Mouse (Mus musculus) spleen, adult 2 months (tissue): Measurements from ENCODE around the gene Styx. TPM values are rescaled to one million over a fixed set of nuclear protein-coding genes. Genes with fewer than 3 reads are reported as not detected.
"Not testable (repeated sequence)": the region's sequence is repeated elsewhere in the genome, so short reads cannot be mapped to it uniquely, and the experiment has no call there.

Experiments
- DNase-seq, 2 experiments: peaks; one replicate each; pipeline versions ENCODE4 v3.0.0 to v3.0.0-alpha.2; 2012 to 2021; ENCODE audit warnings: low spot score in 2 of 2, low read depth in 1 of 2
- H3K27ac ChIP-seq: fragments of 200-500 bp; 2 replicates; pipeline ENCODE4 v1.5.1; 2012; ENCODE audit warnings: low read length, inconsistent platforms; ENCODE audit not compliant: insufficient read depth
- H3K27me3 ChIP-seq: fragments of 200-500 bp; 2 replicates; pipeline ENCODE4 v1.6.1; 2012; ENCODE audit warnings: mild to moderate bottlenecking, moderate library complexity, low read length, inconsistent platforms; ENCODE audit not compliant: control insufficient read depth, insufficient read depth
- H3K36me3 ChIP-seq: fragments of 200-500 bp; 2 replicates; pipeline ENCODE4 v1.6.1; 2012; ENCODE audit warnings: mild to moderate bottlenecking, low read length, inconsistent platforms; ENCODE audit not compliant: control insufficient read depth, insufficient read depth
- H3K4me1 ChIP-seq: fragments of 200-500 bp; 2 replicates; pipeline ENCODE4 v1.6.1; 2011; ENCODE audit warnings: inconsistent platforms; ENCODE audit not compliant: control insufficient read depth, insufficient read depth, insufficient read length
- H3K4me3 ChIP-seq: fragments of 200-500 bp; 2 replicates; pipeline ENCODE4 v1.5.1; 2011; ENCODE audit warnings: mild to moderate bottlenecking, inconsistent platforms; ENCODE audit not compliant: insufficient read depth, insufficient read length; ENCODE audit errors: extremely low read depth
- CTCF ChIP-seq: fragments of 200-500 bp; IDR thresholded peaks from 2 replicates; pipeline ENCODE4 v1.5.1; 2011; ENCODE audit warnings: mild to moderate bottlenecking, inconsistent platforms; ENCODE audit not compliant: insufficient read depth, insufficient read length, insufficient replicate concordance; ENCODE audit errors: extremely low read depth
- POLR2A ChIP-seq: fragments of 200-500 bp; IDR thresholded peaks from 2 replicates; pipeline ENCODE4 v1.6.1; 2011; ENCODE audit warnings: low read depth, low read length, inconsistent platforms
- WGBS: fragments of 180-500 bp; shearing (Covaris S2); methylation state at CpG from one replicate; pipeline ENCODE4 v1.1.7; 2018; 5-methylcytosine and 5-hydroxymethylcytosine counted together
- polyA plus RNA-seq: library from polyadenylated mRNA; depleted of rRNA; stranded (reverse); fragments of >200 nt; gene quantifications from 2 replicates; pipeline ENCODE4 v1.2.3, GENCODE M21; 2012

Styx gene
- polyA plus RNA-seq, 1 experiment = 6.0 TPM

DNA sequence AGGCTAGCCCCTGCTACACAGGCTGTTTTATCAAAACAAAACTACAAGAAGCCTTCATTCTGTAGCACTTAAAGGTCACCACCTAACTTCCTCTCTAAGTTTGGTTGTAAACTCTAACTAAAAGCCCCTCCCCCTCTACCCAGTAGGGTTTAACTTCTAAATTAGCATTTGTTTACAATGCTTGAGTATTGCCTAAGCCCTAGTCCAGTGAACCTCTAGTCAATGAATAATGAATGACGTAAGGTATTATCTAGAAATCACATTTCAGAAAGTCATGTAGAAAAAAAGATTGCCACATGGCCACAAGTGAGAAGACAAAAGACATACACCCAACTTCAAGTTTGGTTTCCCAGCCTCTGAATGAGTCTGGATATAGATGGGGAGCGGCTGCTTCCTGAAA, 36.6 kb downstream of the Styx start:
- H3K4me1 ChIP-seq = no peaks in the 10 kb centered on the region
- H3K27ac ChIP-seq = peak overlapping the region; percentile 35; the same call in 1 of the 2 replicates
- H3K27me3 ChIP-seq = no peaks in the 10 kb centered on the region
- no peak for TF ChIP-seq CTCF
- TF ChIP-seq POLR2A = no peak
- no peaks in the 10 kb centered on the region for H3K36me3 ChIP-seq
- H3K4me3 ChIP-seq = peak overlapping the region; percentile 17; the same call in 1 of the 2 replicates
- DNase-seq = no peak
- WGBS = 30% methylated on average over 2 of the region's 2 CpGs

DNA sequence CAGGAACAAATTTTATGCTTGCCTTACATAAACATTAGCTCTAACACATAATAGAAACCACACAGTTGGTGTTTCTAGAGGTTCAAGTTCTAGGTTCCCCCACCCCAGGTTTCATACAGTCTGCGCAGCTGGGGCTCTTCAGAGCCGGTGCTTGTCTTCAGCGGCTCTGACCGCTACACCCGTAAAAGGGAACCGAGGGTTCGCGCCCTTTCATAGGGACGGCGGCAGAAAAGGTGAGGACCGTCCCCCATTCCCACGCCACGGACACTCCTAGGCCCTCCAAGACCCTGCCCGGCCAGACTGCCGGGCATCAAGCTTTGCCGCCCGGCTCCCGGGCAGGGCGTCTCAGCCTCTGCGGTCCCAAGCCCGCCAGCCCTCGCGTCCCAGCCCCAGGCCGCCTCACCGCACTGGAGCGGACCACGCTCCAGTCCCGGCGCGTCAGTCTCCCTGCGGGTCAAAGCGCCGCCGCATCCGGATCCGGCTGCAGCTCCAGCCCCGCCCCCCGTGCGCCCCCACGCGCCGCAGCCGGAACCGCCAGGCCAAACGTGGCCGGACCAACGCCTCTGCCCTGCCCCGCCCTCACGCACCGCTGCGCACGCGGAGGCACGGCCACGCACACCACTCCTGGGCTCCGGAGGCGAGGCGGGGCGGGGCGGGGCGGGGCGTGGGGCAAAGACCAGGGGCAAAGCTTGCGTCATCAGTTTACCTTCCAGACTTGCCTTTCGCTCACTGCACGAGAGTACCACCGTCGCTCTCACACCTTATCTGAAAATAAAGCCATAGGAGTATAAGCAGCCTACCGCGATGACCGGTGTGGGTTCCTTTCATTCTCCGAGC, 37.7 kb downstream of the Styx start:
- WGBS = under 1% methylated on average over 71 of the region's 71 CpGs

DNA sequence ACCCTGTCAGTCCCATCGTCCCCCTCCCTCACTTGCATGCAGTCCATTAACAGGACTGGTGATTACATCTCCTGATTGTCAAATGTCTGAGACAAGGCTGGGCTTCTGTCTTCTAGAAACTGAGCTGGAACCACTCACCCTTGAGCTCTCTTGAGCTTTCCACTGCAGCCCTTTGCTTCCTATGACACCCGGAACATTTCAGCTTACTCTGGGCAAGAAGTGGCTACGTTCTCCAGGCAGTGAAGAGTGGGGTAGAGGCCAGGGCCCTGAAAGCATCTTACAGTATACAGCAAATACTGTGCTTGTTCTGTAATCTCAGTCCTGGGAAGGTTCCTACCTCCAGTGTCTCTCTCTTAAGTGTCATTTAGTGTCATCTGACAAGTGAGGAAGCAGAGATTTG, 38.3 kb downstream of the Styx start:
- peak overlapping the region; percentile 35 for H3K27ac ChIP-seq

More for the DNA sequence above, 37.7 kb downstream of the Styx start:
- H3K27me3 ChIP-seq = no peaks in the 10 kb centered on the region
- H3K36me3 ChIP-seq = no peaks in the 10 kb centered on the region
- peak overlapping the region; percentile 85 for H3K4me3 ChIP-seq
- H3K4me1 ChIP-seq = no peaks in the 10 kb centered on the region
- DNase-seq = peak; percentile 34 to 85
- peak overlapping the region; percentile 83 for H3K27ac ChIP-seq
- TF ChIP-seq POLR2A (peak; percentile 5; the same call in 1 of the 2 replicates), CTCF (no peak)

DNA sequence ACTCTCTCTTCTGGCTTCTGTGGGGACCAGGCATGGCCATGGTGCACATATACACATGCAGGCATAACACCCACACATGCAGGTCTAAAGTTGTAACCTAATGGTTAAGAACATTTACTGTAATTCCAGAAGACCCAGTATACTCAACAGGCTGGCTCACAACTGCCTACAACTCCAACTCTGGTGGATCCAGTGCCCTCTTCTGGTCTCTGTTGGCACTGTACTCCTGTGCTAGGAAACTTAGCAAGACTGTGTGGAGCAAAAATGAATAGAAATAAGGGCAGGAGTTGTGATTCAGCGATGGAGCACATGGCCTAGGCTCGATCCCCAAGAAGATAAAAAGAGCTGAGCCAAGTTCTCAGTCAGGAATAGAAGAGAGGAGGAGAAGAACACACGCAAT, 48.9 kb downstream of the Styx start:
- DNase-seq = no peak
- TF ChIP-seq CTCF = no peak
- TF ChIP-seq POLR2A = no peak
- 81% methylated on average over 3 of the region's 3 CpGs for WGBS

More for the DNA sequence above, 38.3 kb downstream of the Styx start:
- peak overlapping the region; percentile 85; the same call in 1 of the 2 replicates for H3K4me3 ChIP-seq
- no peaks in the 10 kb centered on the region for H3K36me3 ChIP-seq
- TF ChIP-seq CTCF (no peak), POLR2A (no peak)
- WGBS = 12% methylated on average over 3 of the region's 3 CpGs
- DNase-seq = no peak
- no peaks in the 10 kb centered on the region for H3K4me1 ChIP-seq
- no peaks in the 10 kb centered on the region for H3K27me3 ChIP-seq

DNA sequence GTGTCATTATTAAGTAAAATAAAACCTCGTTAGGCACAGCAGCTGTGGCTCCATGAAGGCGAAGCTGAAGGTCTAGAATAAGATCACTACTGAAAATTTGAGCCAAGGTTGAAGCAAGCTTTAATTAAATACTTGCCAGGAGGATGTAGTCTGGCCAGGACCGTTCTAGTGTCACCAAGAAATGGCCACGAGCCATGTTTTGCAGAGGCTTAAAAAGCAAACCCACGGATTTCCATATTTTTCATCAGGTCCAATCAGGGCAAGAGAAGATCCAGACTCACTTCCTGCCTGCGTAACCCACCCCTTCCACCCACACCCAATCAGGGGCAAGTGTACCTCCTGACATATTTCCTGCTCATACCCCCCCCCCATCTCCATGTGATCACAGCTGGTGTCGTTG, 52.8 kb downstream of the Styx start:
- no peaks in the 10 kb centered on the region for H3K27me3 ChIP-seq

More for the DNA sequence above, 48.9 kb downstream of the Styx start:
- Histone ChIP-seq H3K4me1 (no peaks in the 10 kb centered on the region), H3K4me3 (no peak overlapping the region), H3K27ac (no peak overlapping the region), H3K27me3 (no peaks in the 10 kb centered on the region), H3K36me3 (no peaks in the 10 kb centered on the region)

DNA sequence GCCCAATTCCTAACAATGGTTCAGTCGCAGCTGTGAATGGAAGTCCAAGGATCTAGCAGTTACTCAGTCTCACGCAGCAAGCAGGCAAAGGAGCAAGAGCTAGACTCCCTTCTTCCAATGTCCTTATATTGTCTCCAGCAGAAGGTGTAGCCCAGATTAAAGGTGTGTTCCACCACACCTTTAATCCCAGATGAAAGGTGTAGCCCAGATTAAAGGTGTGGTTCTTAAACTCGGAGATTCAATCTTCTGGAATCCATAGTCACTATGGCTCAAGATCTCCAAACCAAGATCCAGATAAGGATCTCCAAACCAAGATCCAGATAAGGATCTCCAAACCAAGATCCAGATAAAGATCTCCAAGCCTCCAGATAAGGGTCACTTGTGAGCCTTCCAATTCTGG, 53.9 kb downstream of the Styx start, which contains the start of gene Gnpnat1:
Gene Gnpnat1, minus strand, starts transcription at position 101 of the 400 bp plus-strand sequence.
- H3K4me1 ChIP-seq, H3K36me3 ChIP-seq, H3K27me3 ChIP-seq, H3K27ac ChIP-seq, DNase-seq, H3K4me3 ChIP-seq: not testable (repeated sequence)
- WGBS = 82% methylated on average over 2 of the region's 3 CpGs

More for the DNA sequence above, 52.8 kb downstream of the Styx start:
- TF ChIP-seq CTCF (no peak), POLR2A (no peak)
- Histone ChIP-seq H3K27ac (no peak overlapping the region), H3K4me1 (no peaks in the 10 kb centered on the region), H3K4me3 (no peak overlapping the region), H3K36me3 (no peaks in the 10 kb centered on the region)
- 79% methylated on average over 7 of the region's 7 CpGs for whole genome bisulfite sequencing
- DNase-seq = no peak

DNA sequence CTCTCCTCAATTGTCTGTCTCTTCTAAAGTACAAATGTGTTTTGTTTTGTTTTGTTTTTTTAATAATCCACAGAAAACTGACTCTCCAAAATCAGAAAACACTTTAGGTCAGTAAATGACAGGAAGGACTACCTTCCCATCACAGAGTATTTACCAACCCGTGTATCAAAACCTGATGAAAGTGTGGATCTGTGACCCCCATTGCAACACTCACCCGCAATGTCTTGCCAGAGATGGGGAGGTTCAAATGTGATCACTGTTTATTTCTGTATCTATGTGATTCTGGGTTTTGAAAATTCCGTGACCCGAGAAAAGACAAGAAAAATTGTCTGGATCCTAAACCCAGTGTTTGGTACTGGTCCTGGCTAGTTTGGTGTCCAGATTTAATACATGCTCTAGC, 65.4 kb downstream of the Styx start:
- no peaks in the 10 kb centered on the region for H3K36me3 ChIP-seq
- WGBS = 88% methylated on average over 4 of the region's 4 CpGs
- H3K27me3 ChIP-seq = no peaks in the 10 kb centered on the region
- H3K27ac ChIP-seq = no peak overlapping the region
- no peak for DNase-seq
- no peaks in the 10 kb centered on the region for H3K4me1 ChIP-seq
- no peak for TF ChIP-seq POLR2A
- no peak for TF ChIP-seq CTCF
- H3K4me3 ChIP-seq = no peak overlapping the region
